Mouse (Mus musculus) kidney, embryonic 16.5 days (tissue): Measurements from ENCODE around the gene Capn5. TPM values are rescaled to one million over a fixed set of nuclear protein-coding genes. Genes with fewer than 3 reads are reported as not detected.

Experiments
- ATAC-seq: fragments of 200-750 bp; cut with Nextera tagmentation; 2 replicates; pipeline ENCODE4 v1.8.0; 2017; ENCODE audit warnings: moderate TSS enrichment; ENCODE audit not compliant: low FRiP score, low TSS enrichment
- H3K27ac ChIP-seq: fragments of 300-500 bp; sonication (generic); 2 replicates; pipeline ENCODE4 v1.5.1; 2014; ENCODE audit warnings: low read length
- H3K27me3 ChIP-seq: fragments of 300-500 bp; sonication (generic); 2 replicates; pipeline ENCODE4 v1.6.1; 2014; ENCODE audit warnings: low read length, control low read depth, mixed read lengths; ENCODE audit not compliant: insufficient read depth
- H3K36me3 ChIP-seq: fragments of 300-500 bp; sonication (generic); 2 replicates; pipeline ENCODE4 v1.6.1; 2014; ENCODE audit warnings: low read length, control low read depth, mixed read lengths; ENCODE audit not compliant: insufficient read depth
- H3K4me1 ChIP-seq: fragments of 300-500 bp; sonication (generic); 2 replicates; pipeline ENCODE4 v1.6.1; 2014; ENCODE audit warnings: low read length, control low read depth, mixed read lengths; ENCODE audit not compliant: insufficient read depth
- H3K4me2 ChIP-seq: fragments of 300-500 bp; sonication (generic); replicated peaks from 2 replicates; pipeline ENCODE4 v1.6.1; 2014; ENCODE audit warnings: low read depth, low read length
- H3K4me3 ChIP-seq: fragments of 300-500 bp; sonication (generic); 2 replicates; pipeline ENCODE4 v1.5.1; 2014; ENCODE audit warnings: mild to moderate bottlenecking, low read length
- H3K9ac ChIP-seq: fragments of 300-500 bp; sonication (generic); replicated peaks from 2 replicates; pipeline ENCODE4 v1.6.1; 2014; ENCODE audit warnings: low read length
- H3K9me3 ChIP-seq: fragments of 300-500 bp; sonication (generic); 2 replicates; pipeline ENCODE4 v1.6.1; 2016; ENCODE audit warnings: low read length, control low read depth
- WGBS: fragments of 180-500 bp; shearing (Covaris S2); extraction: QIAGEN DNeasy Blood & Tissue Kit; methylation state at CpG from one replicate; pipeline ENCODE4 v1.1.7; 2014; 5-methylcytosine and 5-hydroxymethylcytosine counted together
- polyA plus RNA-seq: library from polyadenylated mRNA; unstranded; fragments of >200 nt; fragmentation: Nextera tagmentation; extraction: Ambion mirVana; gene quantifications from 2 replicates; pipeline ENCODE4 v1.2.1, GENCODE M21; 2015

Gene Capn5
- polyA plus RNA-seq, 1 experiment from 2014 or later = 17.4 TPM

GRCm38 (mm10) chr7:98153345-98153744, 24.7 kb downstream of the Capn5 start:
- no peaks in the 10 kb centered on the region for H3K9me3 ChIP-seq
- H3K4me3 ChIP-seq = no peak overlapping the region
- H3K4me2 ChIP-seq = no peak overlapping the region
- H3K27me3 ChIP-seq = no peaks in the 10 kb centered on the region
- no peaks in the 10 kb centered on the region for H3K36me3 ChIP-seq
- no peak overlapping the region for H3K27ac ChIP-seq
- no peak for ATAC-seq
- H3K9ac ChIP-seq = no peak overlapping the region
- WGBS = 50% methylated on average over 3 of the region's 3 CpGs
- H3K4me1 ChIP-seq = peaks cover 39% of the 10 kb centered on the region

DNA sequence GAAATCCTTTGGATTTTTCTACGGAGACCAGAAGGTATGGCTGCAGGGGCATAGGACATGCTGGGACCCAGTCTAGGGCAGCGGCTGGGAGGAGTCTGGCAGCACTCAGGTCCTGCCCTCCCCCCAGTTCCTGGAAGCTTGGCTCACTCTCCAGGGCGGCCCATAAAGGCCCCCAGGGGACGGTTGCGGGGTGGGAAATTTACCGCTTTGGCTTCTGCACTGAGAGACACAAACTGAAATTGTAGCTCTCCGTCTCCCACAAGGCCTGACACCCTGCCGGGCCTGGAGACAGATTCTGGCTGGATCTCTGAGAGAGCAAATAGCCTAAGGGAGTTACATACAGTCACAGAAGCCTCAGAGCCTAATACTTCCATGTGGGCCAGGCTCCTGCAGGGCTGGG, 25.7 kb downstream of the Capn5 start:
- Histone ChIP-seq H3K4me2 (no peak overlapping the region), H3K4me3 (no peak overlapping the region), H3K4me1 (peaks cover 45% of the 10 kb centered on the region), H3K27me3 (no peaks in the 10 kb centered on the region), H3K36me3 (no peaks in the 10 kb centered on the region), H3K27ac (no peak overlapping the region), H3K9me3 (no peaks in the 10 kb centered on the region), H3K9ac (0 out of 2 replicates have a peak overlapping the region, but pooled peaks have one; percentile 5)
- WGBS = 32% methylated on average over 8 of the region's 8 CpGs
- ATAC-seq = no peak

- no peaks in the 10 kb centered on the region for H3K36me3 ChIP-seq
- H3K9ac ChIP-seq = no peak overlapping the region
- no peak overlapping the region for H3K4me3 ChIP-seq
- no peak overlapping the region for H3K4me2 ChIP-seq
- H3K27me3 ChIP-seq = no peaks in the 10 kb centered on the region
- 59% methylated on average over 5 of the region's 5 CpGs for WGBS
- ATAC-seq = 0 out of 2 replicates have a peak, but pooled peaks have one; percentile 8
- no peak overlapping the region; the same call in 1 of the 2 replicates for H3K27ac ChIP-seq
- H3K4me1 ChIP-seq = peaks cover 42% of the 10 kb centered on the region
- H3K9me3 ChIP-seq = no peaks in the 10 kb centered on the region
These were observed 27.5 kb downstream of the Capn5 start for GRCm38 (mm10) chr7:98150525-98150924.

DNA sequence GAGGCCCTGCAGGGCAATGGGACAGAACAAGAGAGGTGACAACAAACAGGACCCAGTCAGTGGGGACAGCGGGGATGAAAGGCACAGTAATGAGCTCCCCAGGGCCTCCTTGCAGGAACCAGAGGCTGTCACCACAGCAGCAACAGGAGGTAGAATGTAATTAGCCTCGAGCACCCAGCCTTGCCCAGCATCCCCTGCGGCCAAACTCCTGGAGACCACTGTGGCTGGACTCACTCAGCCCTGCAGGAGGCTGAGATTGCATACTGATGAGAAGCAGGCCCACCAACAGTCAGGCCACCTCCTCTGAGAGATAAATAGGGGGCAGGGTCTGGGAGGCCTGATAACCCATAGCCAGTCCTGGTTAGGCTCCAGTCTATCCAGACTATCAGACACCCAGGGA, 28.3 kb downstream of the Capn5 start:
- Histone ChIP-seq H3K4me1 (peaks cover 42% of the 10 kb centered on the region), H3K27me3 (no peaks in the 10 kb centered on the region), H3K9me3 (no peaks in the 10 kb centered on the region), H3K9ac (peak overlapping the region; percentile 38; the same call in 1 of the 2 replicates), H3K36me3 (no peaks in the 10 kb centered on the region), H3K4me2 (no peak overlapping the region), H3K4me3 (no peak overlapping the region), H3K27ac (peak overlapping the region; percentile 49; the same call in 1 of the 2 replicates)
- 15% methylated on average over 3 of the region's 3 CpGs for WGBS
- ATAC-seq = peak; percentile 8; the same call in 1 of the 2 replicates

- Histone ChIP-seq H3K4me2 (no peak overlapping the region), H3K36me3 (no peaks in the 10 kb centered on the region), H3K9me3 (no peaks in the 10 kb centered on the region), H3K27ac (peak overlapping the region; percentile 49), H3K4me3 (no peak overlapping the region), H3K9ac (no peak overlapping the region; the same call in 1 of the 2 replicates), H3K27me3 (no peaks in the 10 kb centered on the region), H3K4me1 (peaks cover 44% of the 10 kb centered on the region)
- 66% methylated on average over 10 of the region's 10 CpGs for WGBS
- ATAC-seq = no peak
These were observed 29.2 kb downstream of the Capn5 start for GRCm38 (mm10) chr7:98148721-98149407.

GRCm38 (mm10) chr7:98147766-98148165, 30.3 kb downstream of the Capn5 start:
- Histone ChIP-seq H3K4me1 (peaks cover 47% of the 10 kb centered on the region), H3K27me3 (no peaks in the 10 kb centered on the region), H3K4me2 (no peak overlapping the region), H3K4me3 (no peak overlapping the region), H3K9ac (no peak overlapping the region), H3K36me3 (no peaks in the 10 kb centered on the region), H3K9me3 (no peaks in the 10 kb centered on the region), H3K27ac (no peak overlapping the region)
- 46% methylated on average over 8 of the region's 8 CpGs for WGBS
- no peak for ATAC-seq

GRCm38 (mm10) chr7:98146447-98146845, 31.6 kb downstream of the Capn5 start:
- Histone ChIP-seq H3K9me3 (no peaks in the 10 kb centered on the region), H3K4me1 (peaks cover 50% of the 10 kb centered on the region), H3K9ac (no peak overlapping the region), H3K4me2 (no peak overlapping the region), H3K27ac (no peak overlapping the region), H3K27me3 (no peaks in the 10 kb centered on the region), H3K36me3 (no peaks in the 10 kb centered on the region), H3K4me3 (no peak overlapping the region)
- ATAC-seq = no peak
- 58% methylated on average over 8 of the region's 8 CpGs for WGBS

- Histone ChIP-seq H3K4me3 (no peak overlapping the region), H3K27me3 (no peaks in the 10 kb centered on the region), H3K4me1 (peaks cover 49% of the 10 kb centered on the region), H3K4me2 (no peak overlapping the region), H3K9me3 (no peaks in the 10 kb centered on the region), H3K27ac (no peak overlapping the region), H3K36me3 (no peaks in the 10 kb centered on the region), H3K9ac (no peak overlapping the region)
- WGBS = 73% methylated on average over 12 of the region's 12 CpGs
- ATAC-seq = no peak
These were observed 32.1 kb downstream of the Capn5 start for GRCm38 (mm10) chr7:98145842-98146446.

GRCm38 (mm10) chr7:98145402-98145801, 32.7 kb downstream of the Capn5 start, which contains the start of gene Omp:
TSS of gene Omp (minus strand) at chr7:98145502.
- Histone ChIP-seq H3K9me3 (no peaks in the 10 kb centered on the region), H3K9ac (no peak within 1 kb of the TSS), H3K36me3 (no peaks in the 10 kb centered on the region), H3K4me2 (no peak within 1 kb of the TSS), H3K4me3 (no peak within 1 kb of the TSS), H3K4me1 (peaks cover 48% of the 10 kb centered on the region), H3K27me3 (no peaks in the 10 kb centered on the region), H3K27ac (no peak within 1 kb of the TSS)
- 89% methylated on average over 5 of the region's 5 CpGs for WGBS
- ATAC-seq = no peak

DNA sequence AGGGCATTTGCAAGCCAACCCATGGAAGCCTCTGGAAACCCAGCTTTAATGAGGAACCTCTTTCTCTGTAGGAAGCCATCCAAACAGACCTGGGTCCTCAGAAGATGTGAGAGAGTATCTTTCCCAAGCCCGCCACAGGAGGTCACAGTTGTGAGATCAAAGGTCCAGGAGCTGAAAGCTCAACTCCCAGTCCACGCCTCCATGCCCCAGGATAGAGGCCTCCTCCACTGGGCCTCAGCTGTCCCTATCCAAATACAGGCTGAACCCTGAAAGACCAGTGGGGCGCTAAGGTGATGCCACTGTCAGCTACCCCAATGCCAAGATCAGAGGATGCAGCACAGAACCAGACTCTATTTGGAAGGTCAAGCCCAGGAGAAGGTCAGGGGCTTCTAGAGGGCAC, 35.4 kb downstream of the Capn5 start:
- peak overlapping the region; percentile 6 for H3K27ac ChIP-seq
- H3K4me1 ChIP-seq = peaks cover 41% of the 10 kb centered on the region
- 41% methylated on average over 3 of the region's 3 CpGs for WGBS
- peak; percentile 24 for ATAC-seq
- H3K4me3 ChIP-seq = no peak overlapping the region
- no peaks in the 10 kb centered on the region for H3K36me3 ChIP-seq
- no peaks in the 10 kb centered on the region for H3K9me3 ChIP-seq
- no peaks in the 10 kb centered on the region for H3K27me3 ChIP-seq
- no peak overlapping the region for H3K9ac ChIP-seq
- no peak overlapping the region for H3K4me2 ChIP-seq
